Mouse (Mus musculus): Measurements from ENCODE around the gene Rbx1. TPM values are rescaled to one million over a fixed set of nuclear protein-coding genes. Genes with fewer than 3 reads are reported as not detected.
"Not testable (repeated sequence)": the region's sequence is repeated elsewhere in the genome, so short reads cannot be mapped to it uniquely, and the experiment has no call there.

The Rbx1 gene
- 419 and 465 TPM in 2 replicates for polyA plus RNA-seq (2015; fragmentation: Nextera tagmentation; extraction: Ambion mirVana)

- Histone ChIP-seq H3K9ac (replicated peaks; ENCODE audit: low read depth) (peak within 1 kb of the TSS; percentile 72), H3K4me3 (ENCODE audit: low read depth, low read length) (peak within 1 kb of the TSS; percentile 66), H3K27ac (ENCODE audit: low read length) (peak within 1 kb of the TSS; percentile 93)
These were observed at the start of gene Rbx1 for GRCm38 (mm10) chr15:81465901-81466737. Rbx1 (plus strand) TSS chr15:81466296.

GRCm38 (mm10) chr15:81416763-81417310 is 49.3 kb upstream of the Rbx1 start:
- H3K27ac ChIP-seq (ENCODE audit: low read length); H3K27me3 ChIP-seq (replicated peaks; ENCODE audit: insufficient read depth, low read length); H3K36me3 ChIP-seq (ENCODE audit: insufficient read depth, low read length); H3K4me1 ChIP-seq (ENCODE audit: insufficient read depth, low read depth, low read length); H3K9me3 ChIP-seq (ENCODE audit: low read length); H3K9ac ChIP-seq (replicated peaks; ENCODE audit: low read depth); H3K4me3 ChIP-seq (ENCODE audit: low read depth, low read length): not testable (repeated sequence)
- WGBS = 7% methylated on average over 22 of the region's 22 CpGs
- peak; percentile 16; the same call in 1 of the 2 replicates for TF ChIP-seq CTCF (IDR thresholded peaks at IDR 0.05)
- DNase-seq (ENCODE audit: low spot score) (peak; percentile 65), ATAC-seq (peak; percentile 92)
- peak overlapping the region; percentile 29 for H3K4me2 ChIP-seq (replicated peaks; ENCODE audit: low read depth, low read length)

More at GRCm38 (mm10) chr15:81465901-81466737, at the start of gene Rbx1:
- peaks cover 10% of the 10 kb centered on the region; the same call in 1 of the 2 replicates for H3K36me3 ChIP-seq (ENCODE audit: insufficient read depth, low read length)
- no peaks in the 10 kb centered on the region for H3K27me3 ChIP-seq (replicated peaks; ENCODE audit: insufficient read depth, low read length)
- H3K9me3 ChIP-seq (ENCODE audit: low read length) = no peaks in the 10 kb centered on the region; the same call in 1 of the 2 replicates
- peak; percentile 97 for ATAC-seq
- H3K4me1 ChIP-seq (ENCODE audit: insufficient read depth, low read depth, low read length) = no peaks in the 10 kb centered on the region
- peak within 1 kb of the TSS; percentile 72 for H3K4me2 ChIP-seq (replicated peaks; ENCODE audit: low read depth, low read length)
- TF ChIP-seq EP300 (IDR thresholded peaks at IDR 0.05) (no peak; the same call in 1 of the 2 replicates), CTCF (IDR thresholded peaks at IDR 0.05) (no peak)
- under 1% methylated on average over 54 of the region's 62 CpGs for WGBS
- peak; percentile 99 for DNase-seq (ENCODE audit: low spot score)

DNA sequence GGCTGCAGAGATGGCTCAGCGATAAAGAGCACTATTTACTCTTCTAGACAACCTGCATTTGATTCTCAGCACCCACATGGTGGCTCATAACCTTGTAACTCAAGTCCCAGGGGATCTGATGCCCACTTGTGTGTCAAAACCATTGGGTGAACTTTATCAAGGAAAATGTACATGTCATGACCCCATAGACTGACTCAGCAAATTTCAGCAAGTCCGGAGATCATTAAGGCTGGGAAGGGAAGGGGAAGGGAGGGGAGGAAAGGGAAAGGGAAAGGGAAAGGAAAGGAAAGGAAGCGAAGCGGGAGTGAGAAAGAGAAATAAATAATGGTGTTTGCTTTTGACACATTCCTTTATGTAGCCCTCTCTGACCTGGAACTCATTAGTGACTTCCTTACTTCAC is 48.0 kb upstream of the Rbx1 start:
- no peaks in the 10 kb centered on the region for H3K9me3 ChIP-seq (ENCODE audit: low read length)
- ATAC-seq (no peak), DNase-seq (ENCODE audit: low spot score) (no peak)
- peaks cover 4% of the 10 kb centered on the region; the same call in 1 of the 2 replicates for H3K4me1 ChIP-seq (ENCODE audit: insufficient read depth, low read depth, low read length)
- no peak overlapping the region for H3K4me2 ChIP-seq (replicated peaks; ENCODE audit: low read depth, low read length)
- no peaks in the 10 kb centered on the region for H3K36me3 ChIP-seq (ENCODE audit: insufficient read depth, low read length)
- TF ChIP-seq CTCF (IDR thresholded peaks at IDR 0.05) (no peak), EP300 (IDR thresholded peaks at IDR 0.05) (no peak)
- H3K27ac ChIP-seq (ENCODE audit: low read length) = no peak overlapping the region
- no peak overlapping the region for H3K9ac ChIP-seq (replicated peaks; ENCODE audit: low read depth)
- no peaks in the 10 kb centered on the region for H3K27me3 ChIP-seq (replicated peaks; ENCODE audit: insufficient read depth, low read length)
- 72% methylated on average over 4 of the region's 4 CpGs for WGBS
- no peak overlapping the region for H3K4me3 ChIP-seq (ENCODE audit: low read depth, low read length)

DNA sequence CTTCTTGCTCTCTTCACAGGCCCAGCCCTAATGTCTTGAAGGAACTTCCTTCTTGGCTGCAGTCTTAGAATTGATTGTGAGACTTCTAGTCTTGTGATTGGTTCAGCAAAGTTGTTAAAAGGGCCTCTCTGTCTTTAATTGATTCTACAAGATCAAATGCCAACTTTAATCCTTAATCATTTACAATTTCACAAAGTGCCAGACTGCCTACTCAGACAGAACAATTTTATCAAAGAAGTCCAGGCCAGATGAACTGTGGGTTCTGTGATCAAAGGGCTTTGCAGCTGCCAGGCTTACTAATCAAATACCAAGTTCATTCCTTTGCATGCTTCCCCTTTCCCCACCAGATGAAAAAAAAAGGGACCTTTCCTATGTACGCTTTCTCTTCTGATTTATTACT is 44.6 kb upstream of the Rbx1 start:
- peaks cover 4% of the 10 kb centered on the region; the same call in 1 of the 2 replicates for H3K4me1 ChIP-seq (ENCODE audit: insufficient read depth, low read depth, low read length)
- H3K9me3 ChIP-seq (ENCODE audit: low read length) = no peaks in the 10 kb centered on the region
- TF ChIP-seq EP300 (IDR thresholded peaks at IDR 0.05) = no peak
- no peak for TF ChIP-seq CTCF (IDR thresholded peaks at IDR 0.05)
- no peak overlapping the region for H3K4me2 ChIP-seq (replicated peaks; ENCODE audit: low read depth, low read length)
- no peaks in the 10 kb centered on the region for H3K36me3 ChIP-seq (ENCODE audit: insufficient read depth, low read length)
- 49% methylated on average over 1 of the region's 1 CpGs for WGBS
- DNase-seq (ENCODE audit: low spot score) = peak; percentile 28
- no peak overlapping the region for H3K27ac ChIP-seq (ENCODE audit: low read length)
- no peak overlapping the region for H3K9ac ChIP-seq (replicated peaks; ENCODE audit: low read depth)
- no peak overlapping the region for H3K4me3 ChIP-seq (ENCODE audit: low read depth, low read length)
- no peaks in the 10 kb centered on the region for H3K27me3 ChIP-seq (replicated peaks; ENCODE audit: insufficient read depth, low read length)
- ATAC-seq = no peak

DNA sequence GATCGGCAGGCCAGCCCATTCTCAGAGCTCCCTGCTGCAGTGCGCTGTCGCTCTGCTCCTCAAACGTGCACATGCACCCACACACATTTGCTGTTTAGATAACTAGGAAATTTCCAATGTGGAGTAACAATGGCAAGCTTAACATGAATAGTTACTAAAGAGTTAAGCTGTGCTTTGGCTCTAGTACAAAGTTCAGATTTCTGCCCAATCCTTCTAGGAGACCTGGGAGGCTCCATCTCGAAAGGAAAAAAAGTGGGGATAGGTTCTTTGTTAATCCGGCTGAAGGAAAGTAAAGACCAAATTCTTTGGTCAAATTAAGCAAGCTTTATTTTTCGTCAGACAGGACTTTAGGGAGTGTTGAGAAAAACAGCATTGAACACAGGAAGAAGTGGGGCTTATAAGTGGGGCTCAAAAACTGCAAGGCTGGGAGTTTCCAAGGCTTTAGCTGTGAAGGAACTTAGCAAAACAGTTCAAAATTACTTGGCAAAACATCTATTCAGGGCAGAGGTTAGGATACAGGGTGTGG is 43.9 kb upstream of the Rbx1 start:
- no peak overlapping the region for H3K4me3 ChIP-seq (ENCODE audit: low read depth, low read length)

DNA sequence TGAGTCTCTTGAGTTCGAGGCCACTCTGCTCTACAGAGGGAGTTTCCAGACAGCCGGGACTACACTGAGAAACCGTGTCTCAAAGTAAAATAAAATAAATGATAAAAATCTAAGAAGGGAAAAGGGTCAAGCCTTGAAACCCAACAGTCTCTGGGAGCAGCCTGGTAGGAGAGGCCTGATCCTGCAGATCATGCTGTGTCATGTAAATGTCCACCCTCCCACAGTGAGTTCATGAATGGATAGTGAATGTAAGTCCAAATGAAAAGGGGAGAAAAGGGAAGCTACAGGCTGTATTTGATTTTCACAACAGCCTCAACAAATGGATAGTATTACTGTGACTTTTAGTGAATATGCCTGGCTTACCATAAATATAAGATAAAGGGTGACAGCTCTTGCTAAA is 40.8 kb upstream of the Rbx1 start:
- Histone ChIP-seq H3K4me1 (ENCODE audit: insufficient read depth, low read depth, low read length) (no peaks in the 10 kb centered on the region), H3K9me3 (ENCODE audit: low read length) (no peaks in the 10 kb centered on the region), H3K4me3 (ENCODE audit: low read depth, low read length) (no peak overlapping the region), H3K27me3 (replicated peaks; ENCODE audit: insufficient read depth, low read length) (no peaks in the 10 kb centered on the region), H3K36me3 (ENCODE audit: insufficient read depth, low read length) (peaks cover 10% of the 10 kb centered on the region; the same call in 1 of the 2 replicates), H3K27ac (ENCODE audit: low read length) (no peak overlapping the region), H3K4me2 (replicated peaks; ENCODE audit: low read depth, low read length) (no peak overlapping the region), H3K9ac (replicated peaks; ENCODE audit: low read depth) (no peak overlapping the region)
- no peak for ATAC-seq
- DNase-seq (ENCODE audit: low spot score) = no peak
- no peak for TF ChIP-seq EP300 (IDR thresholded peaks at IDR 0.05)
- no peak for TF ChIP-seq CTCF (IDR thresholded peaks at IDR 0.05)
- 84% methylated on average over 3 of the region's 3 CpGs for WGBS

More for the DNA sequence above, 43.9 kb upstream of the Rbx1 start:
- TF ChIP-seq EP300 (IDR thresholded peaks at IDR 0.05) (no peak), CTCF (IDR thresholded peaks at IDR 0.05) (no peak)
- Histone ChIP-seq H3K36me3 (ENCODE audit: insufficient read depth, low read length) (no peaks in the 10 kb centered on the region), H3K4me1 (ENCODE audit: insufficient read depth, low read depth, low read length) (no peaks in the 10 kb centered on the region), H3K27me3 (replicated peaks; ENCODE audit: insufficient read depth, low read length) (no peaks in the 10 kb centered on the region), H3K9me3 (ENCODE audit: low read length) (no peaks in the 10 kb centered on the region), H3K27ac (ENCODE audit: low read length) (no peak overlapping the region), H3K9ac (replicated peaks; ENCODE audit: low read depth) (no peak overlapping the region; the same call in 1 of the 2 replicates), H3K4me2 (replicated peaks; ENCODE audit: low read depth, low read length) (no peak overlapping the region)
- ATAC-seq = no peak
- 58% methylated on average over 7 of the region's 7 CpGs for WGBS
- no peak for DNase-seq (ENCODE audit: low spot score)
